Mouse (Mus musculus) cerebellum, adult 9-11 months (tissue): ENCODE data around the gene Ptk6.
"Not testable (repeated sequence)": the region's sequence is repeated elsewhere in the genome, so short reads cannot be mapped to it uniquely, and the experiment has no call there.

Source experiments
- DNase-seq: peaks from one replicate; pipeline ENCODE4 v3.0.0; 2022

Gene Ptk6

DNA sequence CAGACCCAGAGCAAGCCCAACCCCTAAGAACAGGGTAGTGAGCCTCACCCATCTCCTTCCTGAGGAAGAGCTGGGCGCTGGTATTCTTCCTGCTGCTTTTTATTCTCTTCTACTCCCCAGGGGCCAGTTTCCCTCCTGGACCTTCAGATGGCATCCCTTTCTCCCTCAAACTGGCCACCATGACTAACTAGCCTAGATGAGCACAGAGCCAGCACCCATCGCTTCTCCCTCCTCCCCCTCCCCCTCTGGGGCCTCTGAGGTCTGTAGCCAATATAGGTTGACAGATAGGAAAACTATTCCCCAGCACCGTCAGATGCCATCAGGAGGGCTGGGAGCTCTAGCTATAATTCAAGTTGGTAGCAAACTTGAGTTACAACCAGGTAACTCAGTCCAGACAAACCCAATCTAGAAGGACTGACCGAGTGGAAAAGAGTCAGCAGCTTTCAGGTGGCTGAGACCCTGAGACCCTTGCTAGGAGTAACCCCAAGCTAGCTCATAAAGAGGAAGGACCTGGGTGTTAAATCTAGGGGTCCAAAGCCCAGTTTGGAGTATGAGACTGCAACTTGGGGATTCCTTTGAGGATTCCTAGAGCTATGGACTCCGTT, 16.4 kb upstream of the Ptk6 start:
- DNase-seq, result no peak

DNA sequence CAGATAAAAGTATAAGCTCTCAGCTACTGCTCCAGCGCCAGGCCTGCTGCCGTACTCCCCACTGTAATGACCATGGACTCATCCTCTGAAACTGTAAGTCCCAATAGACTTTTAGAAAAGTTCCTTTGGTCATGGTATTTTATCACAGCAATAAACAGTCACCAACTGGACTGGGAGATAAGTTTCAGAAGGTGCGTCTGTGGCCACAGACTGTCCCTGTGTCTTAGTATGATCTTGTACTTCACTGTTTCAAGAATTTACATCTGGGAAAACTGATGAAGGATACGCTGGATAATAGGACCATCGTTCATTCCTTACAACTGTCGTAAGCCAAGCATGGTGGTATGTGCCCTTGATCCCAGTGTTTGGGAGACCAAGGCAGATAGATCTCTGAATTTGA, 13.4 kb upstream of the Ptk6 start:
- DNase-seq, result no peak

DNA sequence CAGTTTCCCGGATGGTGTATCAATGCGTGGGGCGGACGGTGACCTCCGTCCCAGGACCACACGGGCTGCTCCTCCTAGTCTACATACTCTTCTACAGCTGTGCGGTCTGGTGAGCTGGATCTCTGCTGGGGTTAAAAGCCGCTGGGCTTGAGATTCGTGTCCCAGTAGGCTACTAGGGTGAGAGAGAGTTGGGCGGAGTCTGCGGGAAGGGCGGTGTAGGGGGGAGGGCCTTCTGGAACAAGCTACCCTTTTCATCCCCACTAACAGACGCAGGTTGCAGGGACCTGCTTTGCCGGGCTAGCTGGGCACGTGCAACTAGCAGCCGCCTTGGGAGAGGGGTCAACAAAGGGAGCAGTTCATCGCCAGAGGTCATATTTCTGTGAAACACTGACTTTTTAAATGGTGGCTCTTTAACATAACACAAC, 10.4 kb upstream of the Ptk6 start, which contains the start of gene Srms:
TSS of gene Srms (minus strand) at position 165 of the 425 bp plus-strand sequence.
- DNase-seq, result no peak

DNA sequence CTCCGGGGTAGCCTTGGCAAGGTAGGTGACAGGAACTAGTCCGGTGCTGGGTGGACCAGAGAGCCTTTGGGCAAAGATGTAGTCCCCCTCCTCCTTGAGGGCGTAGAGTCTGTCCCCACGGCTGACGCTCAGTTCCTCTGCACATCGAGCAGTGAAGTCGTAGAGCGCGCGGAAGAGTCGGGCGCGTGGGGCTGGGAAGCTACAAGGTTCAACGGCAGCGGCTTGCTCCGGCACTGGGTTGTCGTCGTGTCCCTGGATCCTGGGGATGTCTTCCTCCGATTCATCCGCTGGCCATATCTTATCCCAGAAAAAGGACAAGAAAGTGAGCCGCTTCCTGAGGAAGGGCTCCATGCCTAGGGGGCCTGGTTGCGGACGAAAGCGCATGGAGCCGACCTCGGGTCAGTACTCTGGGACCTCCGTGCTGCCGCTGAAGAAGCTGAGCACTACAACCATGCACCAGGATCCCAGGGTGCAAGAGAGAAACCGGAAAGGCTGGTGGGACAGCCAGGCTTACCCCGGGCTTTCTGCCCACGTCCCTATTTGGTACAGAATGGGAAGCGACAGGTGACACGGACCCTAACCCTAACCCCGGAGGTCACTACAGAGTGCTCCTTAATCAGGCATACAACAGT, 9.9 kb upstream of the Ptk6 start:
- no peak for DNase-seq

DNA sequence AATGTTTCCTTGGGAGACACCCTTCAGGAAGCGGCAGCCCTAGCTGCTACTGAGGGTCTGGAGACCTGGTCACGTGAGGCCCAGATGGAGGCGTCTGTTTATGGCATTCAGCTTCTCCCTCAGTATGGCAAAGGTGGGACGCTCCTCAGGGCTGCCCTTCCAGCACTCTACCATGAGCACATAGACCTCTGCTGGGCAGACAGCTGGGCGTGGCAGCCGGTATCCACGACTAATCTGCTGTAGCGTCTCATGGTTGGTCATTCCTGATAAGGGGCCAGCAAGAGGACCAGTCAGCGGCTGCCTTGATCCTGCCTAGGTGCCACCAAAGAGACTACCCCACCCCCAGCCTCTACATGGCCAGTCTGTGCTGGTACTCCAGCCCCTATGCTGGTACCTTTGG, 3.5 kb upstream of the Ptk6 start:
- no peak for DNase-seq

DNA sequence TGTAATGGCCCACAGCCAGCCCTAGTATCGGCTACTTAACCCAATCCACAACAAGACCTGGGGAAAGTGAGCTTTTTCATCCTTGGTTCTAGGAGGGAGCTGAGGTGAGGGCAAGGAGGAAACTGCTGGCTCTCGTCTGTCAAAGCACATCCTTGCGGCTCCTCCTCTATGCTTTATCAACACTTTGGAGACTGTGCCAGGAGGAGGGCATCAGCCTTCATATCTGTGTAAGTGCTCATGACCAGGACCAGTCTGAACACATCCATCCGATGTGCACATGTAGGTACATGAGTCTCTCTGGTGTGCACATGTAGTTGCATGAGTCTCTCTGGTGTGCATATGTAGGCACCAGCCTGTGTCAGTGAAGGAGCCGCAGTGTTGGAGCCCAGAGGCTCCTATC, 3.1 kb upstream of the Ptk6 start:
- DNase-seq, result no peak

DNA sequence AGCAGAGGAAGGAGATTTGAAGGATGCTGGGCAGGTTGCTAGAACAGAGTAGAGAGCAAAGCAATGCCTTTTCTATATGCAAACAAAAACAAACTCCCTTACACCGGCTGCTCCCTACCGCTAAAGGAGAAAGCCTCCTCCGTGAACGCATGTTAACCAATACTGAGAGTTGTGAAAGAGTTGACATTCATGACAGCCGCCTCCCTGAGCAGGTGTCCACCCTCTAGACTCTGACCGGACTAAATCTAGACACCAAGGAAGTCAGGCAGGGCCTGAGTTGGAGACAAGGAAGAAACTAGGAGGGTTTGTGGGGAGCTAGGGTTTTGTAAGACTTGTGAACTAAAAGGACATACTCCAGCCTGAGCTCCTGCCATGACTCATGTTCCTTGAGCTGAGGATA, 297 bp upstream of the Ptk6 start:
- no peak for DNase-seq

DNA sequence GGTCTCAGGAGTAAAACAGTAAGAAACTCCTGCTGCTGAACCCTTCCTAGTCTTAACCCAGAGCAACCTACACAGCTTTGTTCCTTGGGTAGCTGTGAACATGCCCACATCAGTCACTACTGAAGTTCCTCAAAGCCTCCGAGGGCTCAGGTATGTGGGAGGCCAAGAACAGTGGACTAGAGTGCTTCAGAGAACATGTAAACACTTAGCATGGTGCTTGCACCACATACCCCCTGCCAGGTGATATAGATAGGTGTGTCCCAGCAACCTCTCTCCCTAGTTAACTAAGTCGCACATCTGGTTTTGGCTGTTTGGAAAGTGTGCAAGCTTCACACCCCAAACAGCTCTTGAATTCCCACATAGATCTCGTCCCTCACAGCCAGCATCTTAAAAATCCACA, 983 bp downstream of the Ptk6 start:
- DNase-seq, result no peak

DNA sequence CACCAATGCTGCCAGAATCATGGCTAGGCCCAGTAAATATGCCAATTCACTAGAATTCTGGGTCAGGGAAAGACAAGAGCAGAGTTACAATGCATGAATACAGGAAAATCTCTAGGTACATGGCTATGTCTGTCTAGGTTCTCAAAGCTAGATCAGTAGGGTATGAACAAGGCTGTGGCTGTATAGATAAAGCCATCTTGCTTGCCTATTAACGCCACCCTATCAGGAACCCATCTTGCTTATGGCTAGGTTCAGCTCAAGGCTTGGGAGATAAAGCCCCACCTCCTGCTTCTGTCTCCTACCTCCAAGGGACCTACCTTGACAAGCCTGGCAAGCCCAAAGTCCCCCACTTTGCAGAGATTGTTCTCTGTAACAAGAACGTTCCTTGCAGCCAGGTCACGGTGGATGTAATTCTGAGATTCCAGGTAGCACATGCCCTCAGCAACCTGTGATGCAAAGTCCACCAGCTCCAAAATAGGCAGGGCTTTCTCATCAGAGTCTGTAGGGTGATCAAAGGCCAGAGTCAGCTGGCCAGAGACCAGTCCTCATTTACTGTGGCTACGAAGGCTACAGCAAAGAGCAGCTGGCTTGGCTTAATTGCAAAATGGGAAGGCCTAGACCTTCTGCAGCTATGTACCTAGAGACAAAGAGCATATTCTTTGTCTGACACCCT, 5.8 kb downstream of the Ptk6 start:
- DNase-seq, result no peak

DNA sequence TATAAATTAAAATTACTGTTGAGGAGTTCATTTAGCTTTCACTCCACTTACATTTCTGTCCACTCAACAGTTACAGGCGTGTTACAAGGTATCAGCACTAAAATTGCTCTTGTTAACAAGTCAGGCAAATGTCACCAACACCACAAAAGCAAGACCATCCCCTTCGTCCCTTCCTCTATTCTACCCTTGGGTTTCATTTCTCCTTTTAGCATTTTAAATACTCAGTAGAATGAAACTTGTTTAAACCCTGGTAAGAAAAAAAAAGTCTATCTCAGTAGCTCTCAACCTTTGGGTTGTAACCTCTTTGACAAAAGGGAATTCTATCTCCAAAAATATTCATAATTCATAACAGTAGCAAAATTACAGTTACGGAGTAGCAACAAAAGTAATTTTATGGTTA, 9.5 kb downstream of the Ptk6 start:
- DNase-seq, result no peak

DNA sequence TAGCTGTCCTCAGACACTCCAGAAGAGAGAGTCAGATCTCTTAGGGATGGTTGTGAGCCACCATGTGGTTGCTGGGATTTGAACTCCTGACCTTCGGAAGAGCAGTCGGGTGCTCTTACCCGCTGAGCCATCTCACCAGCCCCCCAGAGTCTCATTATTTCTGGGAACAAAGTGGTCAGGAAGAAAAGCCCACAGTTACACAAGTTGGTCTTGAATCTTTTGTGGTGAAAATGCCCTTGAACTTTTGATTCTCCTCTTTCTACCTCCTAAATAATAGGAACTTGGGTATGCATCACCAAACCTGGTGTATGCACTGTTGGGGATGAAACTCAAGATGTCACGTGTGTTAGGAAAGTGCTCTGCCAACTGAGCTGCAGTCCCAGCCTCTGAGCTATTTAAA, 10.7 kb downstream of the Ptk6 start:
- no peak for DNase-seq

DNA sequence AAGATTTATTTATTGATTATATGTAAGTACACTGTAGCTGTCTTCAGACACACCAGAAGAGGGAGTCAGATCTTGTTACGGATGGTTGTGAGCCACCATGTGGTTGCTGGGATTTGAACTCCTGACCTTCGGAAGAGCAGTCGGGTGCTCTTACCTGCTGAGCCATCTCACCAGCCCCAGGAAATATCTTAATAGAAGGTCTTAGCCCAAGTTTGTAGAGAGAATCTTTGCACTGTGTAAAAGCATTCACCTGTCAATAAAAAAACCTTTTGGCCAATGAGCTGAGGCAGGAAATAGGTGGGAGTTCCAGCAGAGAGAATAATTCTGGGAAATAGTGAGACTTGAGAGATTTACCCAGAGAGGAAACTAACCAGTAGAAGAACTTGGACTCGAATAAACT, 11.2 kb downstream of the Ptk6 start:
- DNase-seq, result not testable (repeated sequence)

DNA sequence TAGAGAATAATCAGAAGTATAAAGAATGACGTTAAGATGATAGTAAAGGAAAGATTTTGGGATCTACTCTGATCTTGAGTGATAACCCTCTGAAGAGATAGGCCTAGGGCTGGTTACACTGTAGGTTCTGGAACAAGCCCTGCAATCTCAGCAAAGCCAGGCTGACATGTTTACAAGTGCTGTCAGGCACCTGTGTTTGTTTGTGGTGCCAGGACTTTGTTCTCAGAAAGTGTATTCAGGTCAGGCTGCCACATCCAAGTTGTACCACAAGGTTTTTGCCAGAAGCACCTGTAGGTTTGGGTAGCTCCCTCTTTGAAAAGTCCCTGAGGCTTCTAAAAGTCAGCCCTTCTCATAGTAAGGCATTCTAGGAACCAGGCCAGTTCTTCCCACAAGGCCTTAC, 13.3 kb downstream of the Ptk6 start:
- no peak for DNase-seq

DNA sequence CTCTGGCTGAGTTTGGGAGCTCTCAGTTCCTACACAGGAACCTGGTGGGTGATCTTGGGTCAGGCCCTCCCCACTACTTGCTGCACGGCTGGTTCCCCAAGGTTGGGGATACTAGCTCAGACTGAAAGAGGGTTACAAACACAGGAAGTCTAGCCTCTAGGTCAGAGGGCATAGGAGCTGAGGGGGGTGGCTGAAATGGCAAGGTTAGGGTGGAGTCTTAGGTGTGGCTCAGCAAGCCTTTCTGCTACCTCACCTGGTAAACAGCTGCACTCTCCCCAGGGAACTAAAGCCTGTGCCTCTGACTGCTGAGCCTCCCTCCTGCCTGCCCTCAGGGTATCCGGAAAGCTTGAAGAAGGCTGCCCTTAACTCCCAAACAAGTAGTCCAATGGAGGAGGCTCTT, 13.9 kb downstream of the Ptk6 start:
- peak; percentile 22 for DNase-seq

DNA sequence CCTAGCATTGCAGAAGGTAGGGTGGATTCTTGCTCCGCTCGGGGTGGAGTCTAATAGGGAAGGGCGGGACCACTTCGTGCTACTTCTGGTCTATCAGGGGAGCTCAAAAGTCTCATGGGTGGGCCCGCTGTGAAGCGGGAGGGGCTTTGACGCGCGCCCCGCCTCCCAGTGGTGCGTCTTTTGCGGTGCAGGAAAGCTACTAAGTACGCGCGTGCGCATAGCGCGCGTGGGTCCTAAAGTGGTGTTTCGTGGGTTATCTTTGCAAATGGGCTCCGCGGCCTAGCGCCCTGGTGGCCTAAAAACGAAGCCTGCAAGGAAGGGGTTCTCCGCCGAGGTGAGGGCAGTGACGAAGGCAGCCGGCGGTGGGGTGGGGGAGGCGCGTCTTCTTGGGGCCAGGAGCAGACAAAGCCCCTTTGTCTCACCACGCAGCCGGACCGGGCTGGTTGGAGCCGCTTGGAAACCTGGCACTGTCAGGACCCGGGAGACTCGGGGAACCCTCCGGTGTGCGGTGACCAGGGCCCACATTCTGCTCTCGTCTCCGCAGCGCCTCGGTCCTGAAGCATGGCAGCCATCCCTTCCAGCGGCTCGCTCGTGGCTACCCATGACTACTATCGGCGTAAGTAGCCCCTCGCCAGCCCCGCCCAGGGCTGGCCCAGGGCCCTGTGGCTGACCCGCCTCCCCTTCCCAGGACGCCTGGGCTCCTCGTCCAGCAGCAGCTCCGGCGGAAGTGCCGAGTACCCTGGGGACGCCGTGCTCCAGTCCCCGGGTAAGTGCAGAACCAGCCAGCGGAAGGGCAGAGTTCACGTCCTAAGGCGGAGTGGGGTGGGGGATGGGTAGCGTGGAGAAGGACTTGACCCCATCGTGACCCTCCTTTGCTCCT, 15.2 kb downstream of the Ptk6 start, which contains the start of gene Ppdpf:
TSS of gene Ppdpf (plus strand) at position 127 of the 880 bp plus-strand sequence.
- DNase-seq, result peak; percentile 89

DNA sequence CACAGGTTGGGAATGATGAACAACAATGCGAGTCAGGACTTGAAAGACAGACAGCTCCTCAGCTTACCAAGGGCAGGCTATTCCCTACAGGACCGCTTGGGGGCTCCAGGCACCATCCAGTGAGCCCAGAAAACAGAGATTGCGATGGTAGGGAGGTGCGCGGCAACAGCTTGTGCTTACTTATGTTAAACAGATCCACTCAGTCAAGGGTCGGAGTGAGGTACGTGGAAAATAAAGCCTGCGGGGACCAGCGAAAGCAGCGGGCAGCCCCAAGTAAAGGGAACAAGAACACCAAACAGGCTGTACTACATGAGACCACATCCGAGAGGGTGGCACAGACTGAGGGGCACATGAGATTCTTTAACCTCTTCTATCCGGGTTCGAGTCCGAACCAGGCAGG, 16.0 kb downstream of the Ptk6 start:
- peak; percentile 89 for DNase-seq

DNA sequence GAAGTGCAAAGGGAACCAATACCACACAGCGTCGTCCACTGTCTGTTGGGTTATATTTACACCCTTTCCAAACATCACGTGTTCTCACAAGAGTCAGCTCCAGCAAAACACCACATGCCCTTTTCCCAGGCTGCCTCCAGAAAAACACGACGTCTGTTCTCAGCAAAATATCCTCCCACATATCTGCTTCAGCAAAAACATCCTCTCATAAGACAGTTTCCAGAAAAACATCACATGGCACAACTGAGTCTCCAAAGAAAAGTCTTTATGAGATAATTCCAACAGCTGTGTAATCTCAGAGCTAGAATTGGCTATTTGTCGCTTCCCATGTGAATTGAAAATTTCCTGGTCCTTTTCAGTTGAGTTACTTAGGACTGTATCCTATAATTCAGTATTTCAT, 21.7 kb downstream of the Ptk6 start:
- no peak for DNase-seq

DNA sequence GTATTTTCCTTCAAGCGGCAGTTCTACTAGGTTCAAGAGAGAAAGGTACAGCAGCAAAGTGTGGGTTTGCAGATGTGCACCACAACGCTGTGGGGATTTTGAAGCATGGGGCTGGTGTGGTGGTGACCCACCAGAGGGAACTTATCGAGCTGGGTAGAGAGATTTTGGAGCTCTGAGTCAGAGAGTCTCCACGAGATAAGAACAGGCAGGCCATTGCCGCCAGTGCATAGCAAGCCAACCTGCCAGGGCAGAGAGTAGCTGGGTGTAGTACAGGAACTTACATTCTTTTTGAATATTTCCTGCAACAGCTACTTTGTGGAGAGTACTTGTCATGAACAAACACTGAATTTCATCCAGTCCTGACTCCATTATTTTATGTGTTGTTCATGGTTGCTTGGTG, 24.1 kb downstream of the Ptk6 start:
- no peak for DNase-seq

DNA sequence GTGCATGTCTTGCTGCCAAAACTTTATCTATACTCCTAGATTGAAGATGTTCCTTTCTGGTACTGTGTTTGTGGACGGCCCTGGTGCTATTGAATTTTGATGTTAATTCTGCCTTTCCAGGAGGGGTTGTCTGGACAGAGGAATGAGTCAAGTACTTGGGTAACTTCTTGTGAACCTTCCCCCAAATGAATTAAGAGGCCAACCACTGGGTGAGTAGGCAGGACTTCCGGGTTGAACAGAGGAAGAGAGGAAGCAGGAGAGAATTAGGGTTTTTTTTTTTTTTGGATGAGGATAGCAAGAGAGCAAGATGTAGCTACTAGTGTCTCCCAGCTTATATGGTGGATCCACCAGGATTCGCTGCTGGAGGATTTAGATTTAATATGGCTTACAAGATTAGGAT, 24.6 kb downstream of the Ptk6 start:
- DNase-seq, result no peak

DNA sequence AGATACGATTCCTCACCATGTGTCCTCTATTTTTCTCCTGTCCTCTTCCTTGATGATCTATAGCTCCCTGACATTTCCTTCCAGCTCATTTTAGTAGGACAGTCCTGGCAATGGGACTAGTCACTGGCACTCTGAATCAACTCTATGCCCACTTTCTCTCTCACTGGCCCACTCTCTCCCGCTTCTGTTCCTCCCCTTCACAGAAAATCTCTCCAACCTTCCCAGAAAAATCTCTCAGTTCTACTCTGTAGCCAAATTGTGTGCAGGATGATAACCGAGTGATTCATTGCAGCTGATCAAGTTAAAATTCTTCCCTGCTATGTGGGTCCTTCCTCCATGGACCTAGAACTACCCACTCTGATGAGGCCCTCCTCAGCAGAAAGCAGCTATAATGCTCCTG, 27.9 kb downstream of the Ptk6 start:
- no peak for DNase-seq

DNA sequence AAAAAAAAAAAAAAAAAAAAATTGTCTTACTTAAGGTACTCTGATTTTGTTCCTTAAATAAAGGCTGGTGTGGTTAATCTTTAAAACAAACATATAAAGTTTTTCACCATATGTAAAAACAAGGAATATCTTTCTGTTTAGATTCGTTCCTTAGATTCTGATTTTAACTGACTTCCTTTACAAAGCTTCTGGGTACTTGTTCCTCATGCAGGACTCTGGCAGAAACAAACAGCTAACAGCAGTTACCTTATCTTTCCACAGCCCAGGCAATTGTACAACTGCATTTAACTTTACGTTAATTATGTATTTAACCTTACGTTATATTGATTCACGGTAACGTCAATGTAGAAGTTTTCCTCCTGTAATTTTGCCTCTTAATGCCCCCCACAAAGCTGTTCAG, 36.1 kb downstream of the Ptk6 start:
- no peak for DNase-seq

DNA sequence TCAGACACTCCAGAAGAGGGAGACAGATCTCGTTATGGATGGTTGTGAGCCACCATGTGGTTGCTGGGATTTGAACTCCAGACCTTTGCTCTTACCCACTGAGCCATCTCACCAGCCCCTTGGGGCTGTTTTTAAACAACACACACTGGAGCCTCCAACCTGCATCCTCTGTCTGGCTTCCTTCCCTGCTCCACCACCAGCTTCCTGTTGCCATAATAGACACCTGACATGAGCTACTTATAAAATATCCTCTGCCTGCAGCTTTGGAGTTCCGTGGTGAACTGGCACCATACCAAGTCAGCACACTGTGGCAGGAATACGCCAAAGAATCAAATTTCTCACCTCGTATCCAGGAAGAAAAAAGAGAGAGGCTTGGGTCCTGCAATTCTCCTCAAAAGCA, 41.8 kb downstream of the Ptk6 start:
- DNase-seq, result peak; percentile 60

DNA sequence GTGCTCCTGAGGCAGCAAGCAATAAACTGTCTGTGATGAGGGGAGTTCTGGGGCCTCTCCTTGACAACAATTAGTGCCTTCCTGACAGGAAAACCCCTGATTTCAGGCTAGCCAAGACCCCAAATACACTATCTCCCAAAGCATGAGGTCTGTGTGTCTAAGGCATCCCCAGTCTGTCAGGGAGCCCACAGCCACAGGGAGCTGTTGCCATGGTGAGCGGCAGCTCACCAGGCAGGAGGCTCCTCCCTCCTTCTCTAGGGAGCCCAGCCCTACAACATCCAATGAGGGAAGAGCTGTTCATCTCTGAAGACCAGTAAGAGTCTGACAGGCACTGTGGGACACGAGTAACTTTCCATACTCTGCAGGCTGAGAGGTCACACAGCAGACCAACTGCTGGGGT, 42.8 kb downstream of the Ptk6 start:
- DNase-seq, result peak; percentile 83
